Mouse (Mus musculus) testis, adult 2 months (tissue): Measurements from ENCODE around the gene Cyb561a3. TPM values are rescaled to one million over a fixed set of nuclear protein-coding genes. Genes with fewer than 3 reads are reported as not detected.

Experiments
- H3K27ac ChIP-seq: fragments of 200-500 bp; 2 replicates; pipeline ENCODE4 v1.5.1; 2012; ENCODE audit warnings: low read depth, low read length; ENCODE audit not compliant: control insufficient read depth, insufficient read depth
- H3K27me3 ChIP-seq: fragments of 200-500 bp; 2 replicates; pipeline ENCODE4 v1.6.1; 2012; ENCODE audit warnings: mild to moderate bottlenecking, low read length, moderate library complexity; ENCODE audit not compliant: control insufficient read depth, insufficient read depth
- H3K36me3 ChIP-seq: fragments of 200-500 bp; 2 replicates; pipeline ENCODE4 v1.6.1; 2012; ENCODE audit warnings: mild to moderate bottlenecking, low read length; ENCODE audit not compliant: control insufficient read depth, insufficient read depth
- H3K4me1 ChIP-seq: fragments of 200-500 bp; 2 replicates; pipeline ENCODE4 v1.6.1; 2012; ENCODE audit warnings: low read length; ENCODE audit not compliant: control insufficient read depth, insufficient read depth
- H3K4me3 ChIP-seq: fragments of 200-500 bp; 2 replicates; pipeline ENCODE4 v1.5.1; 2012; ENCODE audit warnings: low read depth, mild to moderate bottlenecking, low read length, moderate library complexity, mixed read lengths; ENCODE audit not compliant: control insufficient read depth
- CTCF ChIP-seq: fragments of 200-500 bp; IDR thresholded peaks from 2 replicates; pipeline ENCODE4 v1.5.1; 2012; ENCODE audit warnings: low read depth, mild to moderate bottlenecking, inconsistent platforms, low read length, moderate library complexity; ENCODE audit not compliant: control insufficient read depth, insufficient read depth, insufficient replicate concordance
- POLR2A ChIP-seq: fragments of 200-500 bp; IDR thresholded peaks from 2 replicates; pipeline ENCODE4 v1.6.1; 2012; ENCODE audit warnings: low read depth, mild to moderate bottlenecking, inconsistent platforms, low read length, moderate library complexity; ENCODE audit not compliant: control insufficient read depth
- polyA plus RNA-seq: library from polyadenylated mRNA; depleted of rRNA; stranded (reverse); fragments of >200 nt; gene quantifications from 2 replicates; pipeline ENCODE4 v1.2.3, GENCODE M21; 2012; rRNA removed

The Cyb561a3 gene
- polyA plus RNA-seq, 1 experiment, result 34.2 TPM

- TF ChIP-seq CTCF, result no peak
- no peak for TF ChIP-seq POLR2A
- no peaks in the 10 kb centered on the region for H3K27me3 ChIP-seq
- no peaks in the 10 kb centered on the region for H3K36me3 ChIP-seq
- no peak overlapping the region for H3K4me3 ChIP-seq
- no peaks in the 10 kb centered on the region; the same call in 1 of the 2 replicates for H3K4me1 ChIP-seq
- H3K27ac ChIP-seq, result no peak overlapping the region
Observed at GRCm38 (mm10) chr19:10640589-10641378, 63.8 kb downstream of the Cyb561a3 start.

Other genes with a start within 250 kb of the Cyb561a3 start
- gene Syt7, start 188.1 kb upstream of the Cyb561a3 start, polyA plus RNA-seq, result 10.9 and 11.0 TPM in 2 replicates
- 27.1 and 28.9 TPM in 2 replicates for gene Lrrc10b, start 119.7 kb upstream of the Cyb561a3 start, polyA plus RNA-seq
- gene Ppp1r32, start 94.2 kb upstream of the Cyb561a3 start, polyA plus RNA-seq, result 398 and 401 TPM in 2 replicates
- gene Cpsf7, start 51.9 kb upstream of the Cyb561a3 start, polyA plus RNA-seq, result 30.4 and 33.1 TPM in 2 replicates
- gene Sdhaf2, start 51.0 kb upstream of the Cyb561a3 start, polyA plus RNA-seq, result 11.6 and 16.6 TPM in 2 replicates
- gene Tmem216, start 20.9 kb upstream of the Cyb561a3 start, polyA plus RNA-seq, result 37.4 and 39.5 TPM in 2 replicates
- gene Tmem138, start 190 bp downstream of the Cyb561a3 start, polyA plus RNA-seq, result 18.3 and 24.5 TPM in 2 replicates
- 91.2 and 95.5 TPM in 2 replicates for gene Ddb1, start 28.2 kb downstream of the Cyb561a3 start, polyA plus RNA-seq
- gene Tkfc, start 28.5 kb downstream of the Cyb561a3 start, polyA plus RNA-seq, result 166 and 174 TPM in 2 replicates
- gene Vwce, start 57.0 kb downstream of the Cyb561a3 start, polyA plus RNA-seq, result 1.3 and 2.2 TPM in 2 replicates
- 0.10 and 0.20 TPM in 2 replicates for gene Pga5, start 100.9 kb downstream of the Cyb561a3 start, polyA plus RNA-seq
- 29.0 and 33.6 TPM in 2 replicates for gene Vps37c, start 111.6 kb downstream of the Cyb561a3 start, polyA plus RNA-seq
- gene Cd5, start 161.8 kb downstream of the Cyb561a3 start, polyA plus RNA-seq, result 0.06 and 0.18 TPM in 2 replicates